Mouse (Mus musculus): ENCODE results near the gene Magi1. TPM values are rescaled to one million over a fixed set of nuclear protein-coding genes. Genes with fewer than 3 reads are reported as not detected.

The Magi1 gene
- polyA plus RNA-seq, 1 experiment, result 2.1 TPM

- Histone ChIP-seq H3K4me3 (ENCODE audit: control insufficient read depth, insufficient read depth, low read length) (no peak overlapping the region), H3K27me3 (ENCODE audit: control insufficient read depth, insufficient read depth, low read length) (no peaks in the 10 kb centered on the region), H3K27ac (ENCODE audit: control insufficient read depth, insufficient read depth, low read length) (no peak overlapping the region), H3K4me1 (replicated peaks; ENCODE audit: control insufficient read depth, insufficient read depth, low read length) (no peaks in the 10 kb centered on the region), H3K36me3 (ENCODE audit: control insufficient read depth, insufficient read depth, low read length) (no peaks in the 10 kb centered on the region)
- TF ChIP-seq CTCF (IDR thresholded peaks at IDR 0.05; ENCODE audit: borderline replicate concordance, control insufficient read depth, extremely low read depth, insufficient read depth, low read length, poor library complexity) (no peak), POLR2A (IDR thresholded peaks at IDR 0.05; ENCODE audit: control insufficient read depth, extremely low read depth, insufficient read depth, low read length, poor library complexity) (no peak)
- WGBS, result 76% methylated on average over 2 of the region's 2 CpGs
- DNase-seq, result no peak
These were observed 124.5 kb downstream of the Magi1 start for GRCm38 (mm10) chr6:94159256-94159655.

GRCm38 (mm10) chr6:94158119-94158848 lies 125.4 kb downstream of the Magi1 start:
- 91% methylated on average over 3 of the region's 3 CpGs for WGBS

GRCm38 (mm10) chr6:94155996-94156395 lies 127.7 kb downstream of the Magi1 start:
- Histone ChIP-seq H3K36me3 (ENCODE audit: control insufficient read depth, insufficient read depth, low read length) (no peaks in the 10 kb centered on the region), H3K27ac (ENCODE audit: control insufficient read depth, insufficient read depth, low read length) (no peak overlapping the region), H3K4me3 (ENCODE audit: control insufficient read depth, insufficient read depth, low read length) (no peak overlapping the region), H3K27me3 (ENCODE audit: control insufficient read depth, insufficient read depth, low read length) (no peaks in the 10 kb centered on the region), H3K4me1 (replicated peaks; ENCODE audit: control insufficient read depth, insufficient read depth, low read length) (no peaks in the 10 kb centered on the region)
- TF ChIP-seq POLR2A (IDR thresholded peaks at IDR 0.05; ENCODE audit: control insufficient read depth, extremely low read depth, insufficient read depth, low read length, poor library complexity), result no peak
- TF ChIP-seq CTCF (IDR thresholded peaks at IDR 0.05; ENCODE audit: borderline replicate concordance, control insufficient read depth, extremely low read depth, insufficient read depth, low read length, poor library complexity), result no peak
- DNase-seq, result no peak
- 78% methylated on average over 4 of the region's 4 CpGs for WGBS

More at GRCm38 (mm10) chr6:94158119-94158848, 125.4 kb downstream of the Magi1 start:
- DNase-seq, result no peak
- no peaks in the 10 kb centered on the region for H3K4me1 ChIP-seq (replicated peaks; ENCODE audit: control insufficient read depth, insufficient read depth, low read length)
- H3K27me3 ChIP-seq (ENCODE audit: control insufficient read depth, insufficient read depth, low read length), result no peaks in the 10 kb centered on the region
- no peak overlapping the region for H3K4me3 ChIP-seq (ENCODE audit: control insufficient read depth, insufficient read depth, low read length)
- TF ChIP-seq CTCF (IDR thresholded peaks at IDR 0.05; ENCODE audit: borderline replicate concordance, control insufficient read depth, extremely low read depth, insufficient read depth, low read length, poor library complexity) (no peak), POLR2A (IDR thresholded peaks at IDR 0.05; ENCODE audit: control insufficient read depth, extremely low read depth, insufficient read depth, low read length, poor library complexity) (no peak)
- no peak overlapping the region for H3K27ac ChIP-seq (ENCODE audit: control insufficient read depth, insufficient read depth, low read length)
- H3K36me3 ChIP-seq (ENCODE audit: control insufficient read depth, insufficient read depth, low read length), result no peaks in the 10 kb centered on the region

- no peak for DNase-seq
- no peak overlapping the region for H3K4me3 ChIP-seq (ENCODE audit: control insufficient read depth, insufficient read depth, low read length)
- H3K27ac ChIP-seq (ENCODE audit: control insufficient read depth, insufficient read depth, low read length), result no peak overlapping the region
- no peak for TF ChIP-seq POLR2A (IDR thresholded peaks at IDR 0.05; ENCODE audit: control insufficient read depth, extremely low read depth, insufficient read depth, low read length, poor library complexity)
- TF ChIP-seq CTCF (IDR thresholded peaks at IDR 0.05; ENCODE audit: borderline replicate concordance, control insufficient read depth, extremely low read depth, insufficient read depth, low read length, poor library complexity), result no peak
- H3K36me3 ChIP-seq (ENCODE audit: control insufficient read depth, insufficient read depth, low read length), result no peaks in the 10 kb centered on the region
- WGBS, result 89% methylated on average over 3 of the region's 3 CpGs
- H3K4me1 ChIP-seq (replicated peaks; ENCODE audit: control insufficient read depth, insufficient read depth, low read length), result no peaks in the 10 kb centered on the region
- no peaks in the 10 kb centered on the region for H3K27me3 ChIP-seq (ENCODE audit: control insufficient read depth, insufficient read depth, low read length)
These were observed 128.7 kb downstream of the Magi1 start for GRCm38 (mm10) chr6:94154854-94155601.

GRCm38 (mm10) chr6:94152881-94153280 lies 130.8 kb downstream of the Magi1 start:
- Histone ChIP-seq H3K27ac (ENCODE audit: control insufficient read depth, insufficient read depth, low read length) (no peak overlapping the region), H3K36me3 (ENCODE audit: control insufficient read depth, insufficient read depth, low read length) (no peaks in the 10 kb centered on the region), H3K4me3 (ENCODE audit: control insufficient read depth, insufficient read depth, low read length) (no peak overlapping the region), H3K4me1 (replicated peaks; ENCODE audit: control insufficient read depth, insufficient read depth, low read length) (no peaks in the 10 kb centered on the region), H3K27me3 (ENCODE audit: control insufficient read depth, insufficient read depth, low read length) (no peaks in the 10 kb centered on the region)
- TF ChIP-seq POLR2A (IDR thresholded peaks at IDR 0.05; ENCODE audit: control insufficient read depth, extremely low read depth, insufficient read depth, low read length, poor library complexity) (no peak), CTCF (IDR thresholded peaks at IDR 0.05; ENCODE audit: borderline replicate concordance, control insufficient read depth, extremely low read depth, insufficient read depth, low read length, poor library complexity) (no peak)
- DNase-seq, result no peak
- WGBS, result 88% methylated on average over 9 of the region's 9 CpGs

- no peak overlapping the region for H3K4me3 ChIP-seq (ENCODE audit: control insufficient read depth, insufficient read depth, low read length)
- no peak for DNase-seq
- no peaks in the 10 kb centered on the region for H3K27me3 ChIP-seq (ENCODE audit: control insufficient read depth, insufficient read depth, low read length)
- no peak overlapping the region for H3K27ac ChIP-seq (ENCODE audit: control insufficient read depth, insufficient read depth, low read length)
- 80% methylated on average over 4 of the region's 4 CpGs for WGBS
- H3K4me1 ChIP-seq (replicated peaks; ENCODE audit: control insufficient read depth, insufficient read depth, low read length), result no peaks in the 10 kb centered on the region
- TF ChIP-seq CTCF (IDR thresholded peaks at IDR 0.05; ENCODE audit: borderline replicate concordance, control insufficient read depth, extremely low read depth, insufficient read depth, low read length, poor library complexity) (no peak), POLR2A (IDR thresholded peaks at IDR 0.05; ENCODE audit: control insufficient read depth, extremely low read depth, insufficient read depth, low read length, poor library complexity) (no peak)
- no peaks in the 10 kb centered on the region for H3K36me3 ChIP-seq (ENCODE audit: control insufficient read depth, insufficient read depth, low read length)
These were observed 132.8 kb downstream of the Magi1 start for GRCm38 (mm10) chr6:94150876-94151275.

All from thymus, adult 2 months (tissue).